Mouse (Mus musculus): ENCODE measurements around the gene Cenpm. TPM values are rescaled to one million over a fixed set of nuclear protein-coding genes. Genes with fewer than 3 reads are reported as not detected.
A peak's percentile ranks its signal among the peaks of the same experiment; 100 is the strongest.

Gene Cenpm
- polyA plus RNA-seq, 1 experiment from 2014 or later, result 15.2 TPM

MicroRNAs encoded within 50 kb of the gene (microRNA counts, 519-probe panel; counts per million panel counts)
- microRNA mmu-miR-33, result 2,937 counts per million, percentile 32 among the panel's probes with 10 or more counts

Small RNA genes lying within 50 kb of the gene (microRNA-seq; reads per million reads assigned to microRNA genes)
- gene Mir33, result 65.9 reads per million, percentile 50 among the genes with 10 or more reads in this experiment

Other genes with a start within 250 kb of the Cenpm start
- 43.4 and 46.2 TPM in 2 replicates for gene Desi1, start 210.9 kb downstream of the Cenpm start, polyA plus RNA-seq (2015; fragmentation: Nextera tagmentation; extraction: Ambion mirVana)
- gene Snu13, start 197.2 kb downstream of the Cenpm start, polyA plus RNA-seq (2015; fragmentation: Nextera tagmentation; extraction: Ambion mirVana), result 230 and 245 TPM in 2 replicates
- not detected in 2 replicates for gene 4930407I10Rik, start 185.6 kb downstream of the Cenpm start, polyA plus RNA-seq (2015; fragmentation: Nextera tagmentation; extraction: Ambion mirVana)
- 0.04 TPM in 1 of 2 replicates, not detected in the other for gene Mei1, start 174.8 kb downstream of the Cenpm start, polyA plus RNA-seq (2015; fragmentation: Nextera tagmentation; extraction: Ambion mirVana)
- gene Ccdc134, start 116.8 kb downstream of the Cenpm start, polyA plus RNA-seq (2015; fragmentation: Nextera tagmentation; extraction: Ambion mirVana), result 13.0 and 14.7 TPM in 2 replicates
- 184 and 189 TPM in 2 replicates for gene Srebf2, start 97.6 kb downstream of the Cenpm start, polyA plus RNA-seq (2015; fragmentation: Nextera tagmentation; extraction: Ambion mirVana)
- 0.72 and 0.82 TPM in 2 replicates for gene Shisa8, start 31.9 kb downstream of the Cenpm start, polyA plus RNA-seq (2015; fragmentation: Nextera tagmentation; extraction: Ambion mirVana)
- gene Tnfrsf13c, start 20.4 kb downstream of the Cenpm start, polyA plus RNA-seq (2015; fragmentation: Nextera tagmentation; extraction: Ambion mirVana), result 0.13 and 0.66 TPM in 2 replicates
- 7.8 and 7.9 TPM in 2 replicates for gene 1500009C09Rik, start 7.6 kb upstream of the Cenpm start, polyA plus RNA-seq (2015; fragmentation: Nextera tagmentation; extraction: Ambion mirVana)
- 359 and 361 TPM in 2 replicates for gene Sept3, start 30.1 kb upstream of the Cenpm start, polyA plus RNA-seq (2015; fragmentation: Nextera tagmentation; extraction: Ambion mirVana)
- not detected in 2 replicates for gene Wbp2nl, start 54.2 kb upstream of the Cenpm start, polyA plus RNA-seq (2015; fragmentation: Nextera tagmentation; extraction: Ambion mirVana)
- gene Naga, start 94.2 kb upstream of the Cenpm start, polyA plus RNA-seq (2015; fragmentation: Nextera tagmentation; extraction: Ambion mirVana), result 26.5 and 33.4 TPM in 2 replicates
- 3.0 and 3.7 TPM in 2 replicates for gene Pheta2, start 94.2 kb upstream of the Cenpm start, polyA plus RNA-seq (2015; fragmentation: Nextera tagmentation; extraction: Ambion mirVana)
- 383 and 401 TPM in 2 replicates for gene Smdt1, start 94.2 kb upstream of the Cenpm start, polyA plus RNA-seq (2015; fragmentation: Nextera tagmentation; extraction: Ambion mirVana)
- 343 and 383 TPM in 2 replicates for gene Ndufa6, start 109.6 kb upstream of the Cenpm start, polyA plus RNA-seq (2015; fragmentation: Nextera tagmentation; extraction: Ambion mirVana)
- gene Cyp2d22, start 135.5 kb upstream of the Cenpm start, polyA plus RNA-seq (2015; fragmentation: Nextera tagmentation; extraction: Ambion mirVana), result 1.5 and 3.5 TPM in 2 replicates
- gene Cyp2d11, start 149.3 kb upstream of the Cenpm start, polyA plus RNA-seq (2015; fragmentation: Nextera tagmentation; extraction: Ambion mirVana), result not detected in 2 replicates
- gene Cyp2d10, start 162.4 kb upstream of the Cenpm start, polyA plus RNA-seq (2015; fragmentation: Nextera tagmentation; extraction: Ambion mirVana), result not detected in 2 replicates
- not detected in 2 replicates for gene Cyp2d9, start 188.7 kb upstream of the Cenpm start, polyA plus RNA-seq (2015; fragmentation: Nextera tagmentation; extraction: Ambion mirVana)

Data from neural tube, embryonic 13.5 days (tissue).